Mouse (Mus musculus): ENCODE data around the gene Rnf39. TPM values are rescaled to one million over a fixed set of nuclear protein-coding genes. Genes with fewer than 3 reads are reported as not detected.

The Rnf39 gene
- polyA plus RNA-seq, 1 experiment, result 13.6 TPM

- H3K27ac ChIP-seq (ENCODE audit: insufficient read depth, low read length), result peak overlapping the region; percentile 27; the same call in 1 of the 2 replicates
- peaks cover 3% of the 10 kb centered on the region; the same call in 1 of the 2 replicates for H3K4me1 ChIP-seq (ENCODE audit: control insufficient read depth, insufficient read depth, low read length)
- TF ChIP-seq POLR2A (IDR thresholded peaks at IDR 0.05; ENCODE audit: extremely low read depth, insufficient read depth, low read length), result no peak
- no peak for TF ChIP-seq CTCF (IDR thresholded peaks at IDR 0.05; ENCODE audit: extremely low read depth, insufficient read depth, low read length)
Measured at GRCm38 (mm10) chr17:36992336-36993104, 49.8 kb downstream of the Rnf39 start.

DNA sequence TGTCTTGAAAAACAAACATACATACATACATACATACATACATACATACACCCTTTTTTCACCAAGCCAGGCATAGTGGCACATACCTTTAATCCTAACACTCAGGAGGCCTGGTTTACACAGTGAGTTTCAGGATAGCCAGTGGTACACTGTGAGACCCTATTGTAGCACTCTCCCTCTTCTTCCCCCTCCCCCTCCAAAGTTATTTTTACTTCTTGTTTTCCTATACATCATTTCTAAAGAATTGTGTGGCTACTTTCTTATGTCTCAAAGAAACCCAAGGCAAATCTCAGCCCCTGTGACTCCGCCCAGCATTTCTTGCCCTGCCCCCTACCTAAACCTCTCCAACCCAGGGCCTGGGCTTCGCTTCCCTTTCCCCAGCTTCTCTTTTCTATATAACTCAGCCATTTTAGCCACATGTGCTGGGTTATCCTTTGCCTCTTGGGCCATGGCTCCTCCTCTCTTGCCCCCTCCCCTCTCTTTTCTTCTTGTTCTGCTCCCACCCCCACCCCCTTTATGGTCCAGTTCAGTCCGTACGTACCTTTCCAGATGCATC lies 51.1 kb downstream of the Rnf39 start:
- H3K4me1 ChIP-seq (ENCODE audit: control insufficient read depth, insufficient read depth, low read length), result peaks cover 3% of the 10 kb centered on the region; the same call in 1 of the 2 replicates
- no peak overlapping the region for H3K27ac ChIP-seq (ENCODE audit: insufficient read depth, low read length)
- no peak for TF ChIP-seq CTCF (IDR thresholded peaks at IDR 0.05; ENCODE audit: extremely low read depth, insufficient read depth, low read length)
- no peak for TF ChIP-seq POLR2A (IDR thresholded peaks at IDR 0.05; ENCODE audit: extremely low read depth, insufficient read depth, low read length)
- H3K4me3 ChIP-seq (ENCODE audit: insufficient read depth, low read length), result no peak overlapping the region

More at GRCm38 (mm10) chr17:36992336-36993104, 49.8 kb downstream of the Rnf39 start:
- H3K4me3 ChIP-seq (ENCODE audit: insufficient read depth, low read length), result no peak overlapping the region

GRCm38 (mm10) chr17:36994528-36994927 lies 51.8 kb downstream of the Rnf39 start:
- H3K4me3 ChIP-seq (ENCODE audit: insufficient read depth, low read length), result no peak overlapping the region
- H3K27ac ChIP-seq (ENCODE audit: insufficient read depth, low read length), result no peak overlapping the region
- H3K4me1 ChIP-seq (ENCODE audit: control insufficient read depth, insufficient read depth, low read length), result peaks cover 3% of the 10 kb centered on the region; the same call in 1 of the 2 replicates
- TF ChIP-seq CTCF (IDR thresholded peaks at IDR 0.05; ENCODE audit: extremely low read depth, insufficient read depth, low read length), result no peak
- TF ChIP-seq POLR2A (IDR thresholded peaks at IDR 0.05; ENCODE audit: extremely low read depth, insufficient read depth, low read length), result no peak

DNA sequence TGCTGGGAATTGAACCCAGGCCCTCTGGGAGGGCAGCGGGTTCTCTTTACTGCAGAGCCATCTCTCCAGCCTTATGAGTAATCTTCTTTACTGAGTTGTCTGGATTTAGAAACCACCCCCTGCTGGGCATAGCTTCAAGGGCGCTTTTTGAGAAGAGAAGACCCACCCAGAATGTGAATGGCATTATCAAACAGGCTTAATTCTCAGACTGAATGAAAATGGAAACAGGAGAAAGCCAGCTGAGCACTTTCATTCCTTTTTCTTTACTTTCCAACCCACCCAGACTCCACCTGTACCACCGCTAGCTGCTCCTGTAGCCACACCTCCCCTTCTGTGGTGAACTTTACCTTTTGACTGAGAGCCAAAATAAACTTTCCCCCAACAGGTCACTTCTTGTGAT lies 52.7 kb downstream of the Rnf39 start:
- Histone ChIP-seq H3K27ac (ENCODE audit: insufficient read depth, low read length) (no peak overlapping the region), H3K4me3 (ENCODE audit: insufficient read depth, low read length) (no peak overlapping the region), H3K4me1 (ENCODE audit: control insufficient read depth, insufficient read depth, low read length) (peaks cover 3% of the 10 kb centered on the region; the same call in 1 of the 2 replicates)
- no peak for TF ChIP-seq CTCF (IDR thresholded peaks at IDR 0.05; ENCODE audit: extremely low read depth, insufficient read depth, low read length)
- TF ChIP-seq POLR2A (IDR thresholded peaks at IDR 0.05; ENCODE audit: extremely low read depth, insufficient read depth, low read length), result no peak

- Histone ChIP-seq H3K4me1 (ENCODE audit: control insufficient read depth, insufficient read depth, low read length) (peaks cover 1% of the 10 kb centered on the region; the same call in 1 of the 2 replicates), H3K4me3 (ENCODE audit: insufficient read depth, low read length) (no peak overlapping the region), H3K27ac (ENCODE audit: insufficient read depth, low read length) (no peak overlapping the region)
- TF ChIP-seq CTCF (IDR thresholded peaks at IDR 0.05; ENCODE audit: extremely low read depth, insufficient read depth, low read length) (peak; percentile 70), POLR2A (IDR thresholded peaks at IDR 0.05; ENCODE audit: extremely low read depth, insufficient read depth, low read length) (no peak)
Measured at GRCm38 (mm10) chr17:36997033-36997735, 54.5 kb downstream of the Rnf39 start.

Other genes with a start within 250 kb of the Rnf39 start
- gene H2-M10.5, start 170.0 kb upstream of the Rnf39 start, polyA plus RNA-seq (2012; rRNA removed), result not detected in 2 replicates
- not detected in 2 replicates for gene H2-M10.6, start 130.7 kb upstream of the Rnf39 start, polyA plus RNA-seq (2012; rRNA removed)
- gene Trim26, start 105.8 kb upstream of the Rnf39 start, polyA plus RNA-seq (2012; rRNA removed), result 18.6 and 19.2 TPM in 2 replicates
- not detected in 2 replicates for gene Trim15, start 75.7 kb upstream of the Rnf39 start, polyA plus RNA-seq (2012; rRNA removed)
- gene Trim10, start 73.3 kb upstream of the Rnf39 start, polyA plus RNA-seq (2012; rRNA removed), result not detected in 2 replicates
- 0.19 and 0.29 TPM in 2 replicates for gene Trim40, start 52.8 kb upstream of the Rnf39 start, polyA plus RNA-seq (2012; rRNA removed)
- gene Trim31, start 44.8 kb upstream of the Rnf39 start, polyA plus RNA-seq (2012; rRNA removed), result not detected in 2 replicates
- 184 and 193 TPM in 2 replicates for gene Ppp1r11, start 8.8 kb downstream of the Rnf39 start, polyA plus RNA-seq (2012; rRNA removed)
- gene Znrd1, start 15.6 kb downstream of the Rnf39 start, polyA plus RNA-seq (2012; rRNA removed), result 36.9 and 37.2 TPM in 2 replicates
- gene Znrd1as, start 15.7 kb downstream of the Rnf39 start, polyA plus RNA-seq (2012; rRNA removed), result 5.4 and 7.1 TPM in 2 replicates
- 0.85 and 1.0 TPM in 2 replicates for gene 2410137M14Rik, start 38.3 kb downstream of the Rnf39 start, polyA plus RNA-seq (2012; rRNA removed)
- 3.5 and 4.1 TPM in 2 replicates for gene H2-M5, start 46.6 kb downstream of the Rnf39 start, polyA plus RNA-seq (2012; rRNA removed)
- 25.2 and 29.3 TPM in 2 replicates for gene Zfp57, start 58.2 kb downstream of the Rnf39 start, polyA plus RNA-seq (2012; rRNA removed)
- gene Mog, start 80.5 kb downstream of the Rnf39 start, polyA plus RNA-seq (2012; rRNA removed), result 99.6 and 128 TPM in 2 replicates
- gene Gabbr1, start 103.0 kb downstream of the Rnf39 start, polyA plus RNA-seq (2012; rRNA removed), result 481 and 483 TPM in 2 replicates
- not detected in 2 replicates for gene Olfr90, start 145.6 kb downstream of the Rnf39 start, polyA plus RNA-seq (2012; rRNA removed)
- not detected in 2 replicates for gene Olfr91, start 155.4 kb downstream of the Rnf39 start, polyA plus RNA-seq (2012; rRNA removed)
- gene Olfr92, start 177.2 kb downstream of the Rnf39 start, polyA plus RNA-seq (2012; rRNA removed), result not detected in 2 replicates
- gene Olfr93, start 218.6 kb downstream of the Rnf39 start, polyA plus RNA-seq (2012; rRNA removed), result not detected in 2 replicates